Mouse (Mus musculus): ENCODE data around the gene Sarnp.

DNA sequence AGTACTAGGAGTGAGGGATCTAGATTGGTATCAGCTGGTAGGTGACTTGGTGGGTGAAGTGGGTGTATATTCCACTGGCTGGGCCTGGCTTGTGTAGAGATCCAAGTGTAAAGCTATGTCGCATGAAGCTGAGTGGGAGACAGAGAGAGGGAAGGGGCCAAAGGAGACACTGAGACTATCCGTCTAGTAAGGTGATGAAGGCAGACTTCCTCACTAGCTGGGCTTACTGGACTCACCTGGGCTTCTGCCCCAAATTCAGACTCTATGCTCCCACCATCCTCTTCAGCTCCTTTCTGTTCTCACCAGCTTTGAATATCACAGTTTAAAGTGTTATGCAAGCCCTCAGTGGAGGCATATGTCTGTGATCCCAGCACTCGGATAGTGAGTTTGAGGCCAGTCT, 99.5 kb downstream of the Sarnp start:
- TF ChIP-seq CTCF (IDR thresholded peaks at IDR 0.05; ENCODE audit: low read depth, low read length) (no peak), POLR2A (IDR thresholded peaks at IDR 0.05; ENCODE audit: insufficient read depth, low read length) (no peak), EP300 (IDR thresholded peaks at IDR 0.05; ENCODE audit: insufficient read depth, low read depth, low read length) (no peak)
